Mouse (Mus musculus): ENCODE results near the gene Krtap29-1. TPM values are rescaled to one million over a fixed set of nuclear protein-coding genes. Genes with fewer than 3 reads are reported as not detected.

The Krtap29-1 gene
- not detected in 2 replicates for polyA plus RNA-seq (2011; ENCODE audit: insufficient read depth, insufficient read length, low read depth, missing spikeins)

- no peak for TF ChIP-seq EP300 (IDR thresholded peaks at IDR 0.05; ENCODE audit: insufficient read depth, low read depth, low read length)
- TF ChIP-seq POLR2A (IDR thresholded peaks at IDR 0.05; ENCODE audit: insufficient read depth, low read length), result no peak
- no peak for TF ChIP-seq CTCF (IDR thresholded peaks at IDR 0.05; ENCODE audit: low read depth, low read length)
- no peaks in the 10 kb centered on the region for H3K4me1 ChIP-seq (ENCODE audit: control insufficient read depth, insufficient read depth, low read length)
- no peaks in the 10 kb centered on the region; the same call in 1 of the 2 replicates for H3K27me3 ChIP-seq (ENCODE audit: control insufficient read depth, insufficient read depth, low read length, poor library complexity, severe bottlenecking)
- no peaks in the 10 kb centered on the region for H3K36me3 ChIP-seq (ENCODE audit: control insufficient read depth, insufficient read depth, low read length, poor library complexity, severe bottlenecking)
- H3K9ac ChIP-seq (ENCODE audit: low read depth, poor library complexity, severe bottlenecking), result no peak within 1 kb of the TSS
- H3K27ac ChIP-seq (ENCODE audit: insufficient read depth, low read length), result no peak within 1 kb of the TSS
- no peaks in the 10 kb centered on the region for H3K9me3 ChIP-seq (replicated peaks; ENCODE audit: control insufficient read depth, insufficient read depth, low read length, poor library complexity, severe bottlenecking)
- H3K4me3 ChIP-seq (ENCODE audit: low read depth, low read length), result no peak within 1 kb of the TSS
These were observed at the start of gene Krtap29-1 for GRCm38 (mm10) chr11:99978953-99979352. Gene Krtap29-1, minus strand, starts transcription at chr11:99979053.

DNA sequence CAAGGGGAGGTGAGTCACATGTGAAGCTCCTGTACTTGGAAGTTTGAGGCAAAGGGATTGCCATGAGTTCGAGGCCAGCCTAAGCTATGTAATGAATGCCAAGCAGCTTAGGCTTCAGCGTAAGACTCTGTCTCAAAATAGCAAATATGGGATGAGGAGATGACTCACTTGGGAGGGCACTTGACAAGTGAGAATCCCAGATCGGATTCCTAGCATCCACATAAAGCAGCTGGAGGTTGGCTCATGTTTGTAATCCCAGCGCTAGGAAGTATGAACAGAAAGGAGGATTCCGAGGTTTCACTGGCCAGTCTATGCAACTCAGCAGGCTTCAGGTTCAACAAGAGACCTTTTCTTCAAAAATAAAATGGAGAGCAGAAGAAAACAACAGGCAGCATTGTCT, 42.6 kb upstream of the Krtap29-1 start:
- H3K4me3 ChIP-seq (ENCODE audit: low read depth, low read length), result no peak overlapping the region
- no peak for TF ChIP-seq CTCF (IDR thresholded peaks at IDR 0.05; ENCODE audit: low read depth, low read length)
- no peak for TF ChIP-seq POLR2A (IDR thresholded peaks at IDR 0.05; ENCODE audit: insufficient read depth, low read length)
- no peak for TF ChIP-seq EP300 (IDR thresholded peaks at IDR 0.05; ENCODE audit: insufficient read depth, low read depth, low read length)

GRCm38 (mm10) chr11:100019466-100019865, 40.6 kb upstream of the Krtap29-1 start:
- TF ChIP-seq POLR2A (IDR thresholded peaks at IDR 0.05; ENCODE audit: insufficient read depth, low read length) (no peak), CTCF (IDR thresholded peaks at IDR 0.05; ENCODE audit: low read depth, low read length) (no peak), EP300 (IDR thresholded peaks at IDR 0.05; ENCODE audit: insufficient read depth, low read depth, low read length) (no peak)
- no peak overlapping the region for H3K4me3 ChIP-seq (ENCODE audit: low read depth, low read length)
- H3K9me3 ChIP-seq (replicated peaks; ENCODE audit: control insufficient read depth, insufficient read depth, low read length, poor library complexity, severe bottlenecking), result no peaks in the 10 kb centered on the region

More for the DNA sequence above, 42.6 kb upstream of the Krtap29-1 start:
- Histone ChIP-seq H3K27ac (ENCODE audit: insufficient read depth, low read length) (no peak overlapping the region), H3K27me3 (ENCODE audit: control insufficient read depth, insufficient read depth, low read length, poor library complexity, severe bottlenecking) (no peaks in the 10 kb centered on the region), H3K36me3 (ENCODE audit: control insufficient read depth, insufficient read depth, low read length, poor library complexity, severe bottlenecking) (no peaks in the 10 kb centered on the region), H3K4me1 (ENCODE audit: control insufficient read depth, insufficient read depth, low read length) (no peaks in the 10 kb centered on the region), H3K9ac (ENCODE audit: low read depth, poor library complexity, severe bottlenecking) (no peak overlapping the region), H3K9me3 (replicated peaks; ENCODE audit: control insufficient read depth, insufficient read depth, low read length, poor library complexity, severe bottlenecking) (no peaks in the 10 kb centered on the region)

GRCm38 (mm10) chr11:100016112-100016511, 37.3 kb upstream of the Krtap29-1 start, which contains the start of gene Krt33a:
Gene Krt33a, minus strand, starts transcription at chr11:100016212.
- Histone ChIP-seq H3K4me1 (ENCODE audit: control insufficient read depth, insufficient read depth, low read length) (no peaks in the 10 kb centered on the region), H3K27me3 (ENCODE audit: control insufficient read depth, insufficient read depth, low read length, poor library complexity, severe bottlenecking) (no peaks in the 10 kb centered on the region), H3K4me3 (ENCODE audit: low read depth, low read length) (no peak within 1 kb of the TSS), H3K27ac (ENCODE audit: insufficient read depth, low read length) (no peak within 1 kb of the TSS), H3K36me3 (ENCODE audit: control insufficient read depth, insufficient read depth, low read length, poor library complexity, severe bottlenecking) (no peaks in the 10 kb centered on the region), H3K9ac (ENCODE audit: low read depth, poor library complexity, severe bottlenecking) (no peak within 1 kb of the TSS), H3K9me3 (replicated peaks; ENCODE audit: control insufficient read depth, insufficient read depth, low read length, poor library complexity, severe bottlenecking) (no peaks in the 10 kb centered on the region)
- no peak for TF ChIP-seq POLR2A (IDR thresholded peaks at IDR 0.05; ENCODE audit: insufficient read depth, low read length)
- TF ChIP-seq CTCF (IDR thresholded peaks at IDR 0.05; ENCODE audit: low read depth, low read length), result no peak
- no peak for TF ChIP-seq EP300 (IDR thresholded peaks at IDR 0.05; ENCODE audit: insufficient read depth, low read depth, low read length)

More at GRCm38 (mm10) chr11:100019466-100019865, 40.6 kb upstream of the Krtap29-1 start:
- no peaks in the 10 kb centered on the region for H3K4me1 ChIP-seq (ENCODE audit: control insufficient read depth, insufficient read depth, low read length)
- no peaks in the 10 kb centered on the region for H3K27me3 ChIP-seq (ENCODE audit: control insufficient read depth, insufficient read depth, low read length, poor library complexity, severe bottlenecking)
- H3K9ac ChIP-seq (ENCODE audit: low read depth, poor library complexity, severe bottlenecking), result no peak overlapping the region
- no peaks in the 10 kb centered on the region for H3K36me3 ChIP-seq (ENCODE audit: control insufficient read depth, insufficient read depth, low read length, poor library complexity, severe bottlenecking)
- H3K27ac ChIP-seq (ENCODE audit: insufficient read depth, low read length), result no peak overlapping the region

DNA sequence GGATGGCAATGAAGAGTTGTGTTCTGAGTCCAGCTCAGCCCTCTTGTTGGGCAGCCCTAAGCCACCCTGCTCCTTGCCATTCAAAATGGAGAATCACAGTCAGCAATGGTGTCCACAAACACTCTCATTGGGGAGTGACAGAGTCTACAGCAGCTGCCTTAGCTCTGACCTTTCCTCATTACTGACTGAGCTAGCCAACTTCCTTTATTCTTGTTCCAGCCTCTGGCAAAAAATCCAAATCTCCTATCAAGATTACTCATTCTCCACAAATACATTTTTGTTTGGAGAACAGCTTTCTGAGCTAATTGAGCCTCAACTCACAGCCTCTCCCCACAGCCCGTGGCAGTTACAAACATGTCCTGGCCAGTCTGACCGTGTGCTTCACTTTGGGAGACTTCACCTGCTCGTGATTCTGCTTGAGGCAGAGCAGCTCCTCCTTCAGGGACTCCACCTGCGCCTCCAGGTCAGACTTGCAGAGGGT, 34.9 kb upstream of the Krtap29-1 start:
- no peaks in the 10 kb centered on the region for H3K27me3 ChIP-seq (ENCODE audit: control insufficient read depth, insufficient read depth, low read length, poor library complexity, severe bottlenecking)
- H3K9me3 ChIP-seq (replicated peaks; ENCODE audit: control insufficient read depth, insufficient read depth, low read length, poor library complexity, severe bottlenecking), result no peaks in the 10 kb centered on the region
- no peak overlapping the region for H3K27ac ChIP-seq (ENCODE audit: insufficient read depth, low read length)
- H3K36me3 ChIP-seq (ENCODE audit: control insufficient read depth, insufficient read depth, low read length, poor library complexity, severe bottlenecking), result no peaks in the 10 kb centered on the region
- H3K4me1 ChIP-seq (ENCODE audit: control insufficient read depth, insufficient read depth, low read length), result no peaks in the 10 kb centered on the region
- TF ChIP-seq CTCF (IDR thresholded peaks at IDR 0.05; ENCODE audit: low read depth, low read length) (no peak), EP300 (IDR thresholded peaks at IDR 0.05; ENCODE audit: insufficient read depth, low read depth, low read length) (no peak), POLR2A (IDR thresholded peaks at IDR 0.05; ENCODE audit: insufficient read depth, low read length) (no peak)
- H3K4me3 ChIP-seq (ENCODE audit: low read depth, low read length), result no peak overlapping the region
- H3K9ac ChIP-seq (ENCODE audit: low read depth, poor library complexity, severe bottlenecking), result no peak overlapping the region

GRCm38 (mm10) chr11:100010682-100011081, 31.8 kb upstream of the Krtap29-1 start:
- no peaks in the 10 kb centered on the region for H3K27me3 ChIP-seq (ENCODE audit: control insufficient read depth, insufficient read depth, low read length, poor library complexity, severe bottlenecking)

More at GRCm38 (mm10) chr11:100010682-100011081, 31.8 kb upstream of the Krtap29-1 start:
- H3K4me1 ChIP-seq (ENCODE audit: control insufficient read depth, insufficient read depth, low read length), result no peaks in the 10 kb centered on the region
- no peak overlapping the region for H3K27ac ChIP-seq (ENCODE audit: insufficient read depth, low read length)
- TF ChIP-seq EP300 (IDR thresholded peaks at IDR 0.05; ENCODE audit: insufficient read depth, low read depth, low read length) (no peak), POLR2A (IDR thresholded peaks at IDR 0.05; ENCODE audit: insufficient read depth, low read length) (no peak), CTCF (IDR thresholded peaks at IDR 0.05; ENCODE audit: low read depth, low read length) (no peak)
- no peaks in the 10 kb centered on the region for H3K36me3 ChIP-seq (ENCODE audit: control insufficient read depth, insufficient read depth, low read length, poor library complexity, severe bottlenecking)
- H3K9me3 ChIP-seq (replicated peaks; ENCODE audit: control insufficient read depth, insufficient read depth, low read length, poor library complexity, severe bottlenecking), result no peaks in the 10 kb centered on the region
- H3K9ac ChIP-seq (ENCODE audit: low read depth, poor library complexity, severe bottlenecking), result no peak overlapping the region
- no peak overlapping the region for H3K4me3 ChIP-seq (ENCODE audit: low read depth, low read length)

Data from ES-Bruce4 (cell line).